Mouse (Mus musculus) G1E (cell line): ENCODE measurements around the gene Iglon5. TPM values are rescaled to one million over a fixed set of nuclear protein-coding genes. Genes with fewer than 3 reads are reported as not detected.

Experiments used
- ATAC-seq: 2 replicates; pipeline ENCODE4 v1.8.0; 2016; ENCODE audit warnings: mild to moderate bottlenecking; ENCODE audit not compliant: insufficient number of reproducible peaks, poor library complexity, low FRiP score, severe bottlenecking; ENCODE audit errors: extremely low read depth
- DNase-seq: peaks from one replicate; pipeline ENCODE4 v3.0.0; 2012; ENCODE audit warnings: low spot score
- H3K27me3 ChIP-seq: 2 replicates; pipeline ENCODE4 v1.6.1; 2012; ENCODE audit warnings: mild to moderate bottlenecking, low read length, inconsistent platforms; ENCODE audit not compliant: insufficient read depth
- H3K36me3 ChIP-seq: replicated peaks from 2 replicates; pipeline ENCODE3; 2012; ENCODE audit warnings: mild to moderate bottlenecking, inconsistent platforms
- H3K4me1 ChIP-seq: 2 replicates; pipeline ENCODE4 v1.6.1; 2012; ENCODE audit warnings: low read depth, low read length, inconsistent platforms, mixed read lengths; ENCODE audit not compliant: insufficient read depth
- H3K4me3 ChIP-seq: 2 replicates; pipeline ENCODE4 v1.5.1; 2012; ENCODE audit warnings: low read depth, mild to moderate bottlenecking, inconsistent platforms, low read length, moderate library complexity, mixed read lengths
- H3K9me3 ChIP-seq: replicated peaks from 2 replicates; pipeline ENCODE4 v1.6.1; 2012; ENCODE audit warnings: inconsistent platforms
- CTCF ChIP-seq: IDR thresholded peaks from 2 replicates; pipeline ENCODE4 v1.5.1; 2012; ENCODE audit warnings: low read depth, low read length, inconsistent platforms, mixed read lengths
- GATA1 ChIP-seq: IDR thresholded peaks from 2 replicates; pipeline ENCODE4 v1.6.1; 2012; ENCODE audit warnings: borderline replicate concordance, low read length, inconsistent platforms, mixed read lengths
- GATA2 ChIP-seq: IDR thresholded peaks from 2 replicates; pipeline ENCODE4 v1.6.1; 2012; ENCODE audit warnings: low read depth, low read length, inconsistent platforms, borderline replicate concordance
- POLR2AphosphoS5 ChIP-seq: IDR thresholded peaks from 2 replicates; pipeline ENCODE4 v1.6.1; 2012; ENCODE audit warnings: low read depth, low read length, inconsistent platforms; ENCODE audit not compliant: insufficient replicate concordance
- TAL1 ChIP-seq: conservative IDR thresholded peaks from 2 replicates; pipeline ENCODE4 v1.6.1; 2012; ENCODE audit warnings: low read depth, low read length, inconsistent platforms, mixed read lengths
- polyA plus RNA-seq: library from polyadenylated mRNA; stranded (reverse); fragments of >175 nt; gene quantifications from 2 replicates; pipeline ENCODE4 v1.2.3, GENCODE M21; 2012
- total RNA-seq, 2 experiments: library from RNA; stranded (forward) in 1 of 2; stranded (reverse) in 1 of 2; fragments of 200-1000 nt in 1 of 2; fragments of >200 nt in 1 of 2; fragmentation: Nextera tagmentation in 1 of 2; gene quantifications; 2 replicates each; pipeline ENCODE4 v1.2.3; 2014 to 2017

Iglon5 gene
- total and polyA plus RNA-seq, 3 experiments, result 0.05 TPM; not detected in 2

DNA sequence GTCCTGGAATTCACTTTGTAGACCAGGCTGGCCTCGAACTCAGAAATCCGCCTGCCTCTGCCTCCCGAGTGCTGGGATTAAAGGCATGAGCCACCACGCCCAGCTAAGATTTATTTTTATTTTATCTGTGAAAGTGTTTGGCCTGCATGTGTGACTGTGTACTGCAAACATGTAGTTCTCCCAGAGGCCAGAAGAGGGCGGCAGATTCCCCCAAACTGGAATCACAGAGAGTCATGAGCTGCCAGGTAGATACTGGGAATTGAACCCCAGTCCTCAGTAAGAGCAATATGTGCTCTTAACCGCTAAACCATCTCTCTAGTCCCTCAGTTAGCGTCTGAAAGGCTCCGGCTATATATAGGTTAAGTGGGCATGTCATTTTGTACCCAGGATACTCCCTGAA, 19.5 kb downstream of the Iglon5 start:
- ATAC-seq (no peak), DNase-seq (no peak)
- Histone ChIP-seq H3K4me1 (peaks cover 14% of the 10 kb centered on the region), H3K36me3 (no peaks in the 10 kb centered on the region), H3K27me3 (peaks cover 22% of the 10 kb centered on the region), H3K9me3 (no peaks in the 10 kb centered on the region), H3K4me3 (no peak overlapping the region)
- TF ChIP-seq GATA1 (no peak), CTCF (peak; percentile 77)

DNA sequence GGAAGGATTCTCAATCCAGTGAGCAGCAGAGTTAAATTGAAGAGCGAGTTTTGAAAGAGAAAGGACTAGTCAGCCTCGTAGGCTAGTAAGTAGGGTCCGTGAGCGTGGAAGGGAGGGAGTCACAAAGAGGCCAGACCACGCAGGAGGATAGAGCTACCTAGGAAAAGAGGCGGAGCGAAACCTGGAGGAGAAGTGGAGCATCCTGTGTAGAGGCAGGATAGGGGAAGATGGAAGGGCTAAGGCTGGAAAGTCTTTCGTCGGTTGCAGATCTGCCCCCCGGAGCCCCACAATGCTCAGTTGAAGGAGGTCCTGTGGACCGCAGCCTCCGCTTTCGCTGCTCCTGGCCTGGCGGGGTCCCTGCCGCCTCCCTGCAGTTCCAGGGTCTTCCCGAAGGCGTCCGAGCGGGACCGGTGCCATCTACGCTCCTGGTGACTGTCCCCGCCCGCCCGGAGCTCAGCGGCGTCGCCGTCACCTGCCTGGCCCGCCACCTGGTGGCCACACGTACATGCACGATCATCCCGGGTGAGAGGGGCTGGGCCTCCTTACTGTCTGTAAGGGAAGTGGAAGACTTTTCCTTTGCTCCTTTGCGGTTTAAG, 23.7 kb downstream of the Iglon5 start:
- H3K9me3 ChIP-seq, result no peaks in the 10 kb centered on the region
- peaks cover 52% of the 10 kb centered on the region for H3K27me3 ChIP-seq
- no peaks in the 10 kb centered on the region for H3K36me3 ChIP-seq
- H3K4me1 ChIP-seq, result peaks cover 24% of the 10 kb centered on the region
- peak; percentile 35; the same call in 1 of the 2 replicates for ATAC-seq
- no peak for TF ChIP-seq TAL1
- peak; percentile 58 for TF ChIP-seq CTCF
- H3K4me3 ChIP-seq, result peak overlapping the region; percentile 72
- peak; percentile 73 for DNase-seq

DNA sequence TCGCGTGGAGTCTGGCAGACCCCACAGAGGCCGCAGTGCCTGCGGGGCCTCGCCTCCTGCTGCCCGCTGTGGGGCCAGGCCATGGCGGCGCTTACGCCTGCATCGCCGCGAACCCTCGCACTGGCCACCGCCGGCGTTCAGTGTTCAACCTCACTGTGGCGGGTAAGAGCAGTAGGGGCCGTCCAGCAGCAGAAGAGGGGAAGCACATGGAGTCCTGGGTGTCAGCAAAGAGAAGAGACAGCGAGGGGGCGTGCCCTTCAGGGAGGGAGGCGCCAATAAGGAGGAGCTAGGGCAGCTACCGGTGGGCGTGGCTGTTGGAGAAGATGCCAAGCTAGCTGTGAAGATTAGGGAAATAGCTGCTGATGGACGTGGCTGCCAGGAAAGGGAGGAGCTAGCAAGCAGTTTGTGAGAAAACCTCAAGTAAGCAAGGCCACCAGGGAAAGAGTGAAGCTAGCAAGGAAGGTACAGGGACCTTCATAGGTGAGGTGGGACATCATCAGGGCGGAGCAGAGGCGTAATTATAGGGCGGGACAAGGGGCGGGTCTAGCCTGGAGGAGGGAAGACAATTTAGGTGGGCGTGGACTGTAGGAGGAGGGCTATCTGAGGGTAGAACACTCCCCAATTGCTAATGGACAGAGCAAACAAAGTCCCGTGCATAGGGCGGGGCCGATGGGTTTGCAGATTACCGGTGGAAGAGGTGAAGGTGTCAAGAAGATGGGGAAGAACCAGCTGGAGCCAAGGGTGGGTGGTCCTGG, 24.4 kb downstream of the Iglon5 start:
- no peak for TF ChIP-seq GATA1
- no peak for TF ChIP-seq POLR2AphosphoS5
- no peak for TF ChIP-seq TAL1
- no peak for TF ChIP-seq CTCF
- peaks cover 24% of the 10 kb centered on the region for H3K4me1 ChIP-seq
- no peaks in the 10 kb centered on the region for H3K9me3 ChIP-seq
- ATAC-seq (peak; percentile 85), DNase-seq (peak; percentile 81)
- H3K4me3 ChIP-seq, result peak overlapping the region; percentile 72
- H3K36me3 ChIP-seq, result no peaks in the 10 kb centered on the region
- peaks cover 49% of the 10 kb centered on the region for H3K27me3 ChIP-seq

DNA sequence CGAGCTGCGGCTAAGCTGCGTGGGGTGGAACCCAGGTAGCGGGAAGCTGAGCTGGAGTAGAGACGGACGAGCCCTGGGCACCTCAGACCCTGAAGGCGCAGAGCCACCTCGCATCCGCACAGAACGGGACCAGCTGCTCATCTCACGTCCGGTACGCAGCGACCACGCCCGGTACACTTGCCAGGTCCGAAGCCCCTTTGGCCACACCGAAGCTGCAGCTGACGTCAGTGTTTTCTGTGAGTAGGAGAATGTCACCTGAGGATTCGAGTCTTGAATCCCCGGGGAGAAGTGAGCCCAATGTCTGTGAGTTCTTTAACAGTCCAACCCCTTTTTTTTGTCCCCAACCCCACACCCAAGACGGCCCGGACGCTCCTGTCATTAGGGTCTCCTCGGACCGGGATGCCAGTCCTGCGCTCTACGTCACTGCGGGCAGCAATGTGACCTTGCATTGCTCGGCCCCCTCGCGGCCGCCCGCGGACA, 25.0 kb downstream of the Iglon5 start:
- DNase-seq (no peak), ATAC-seq (no peak)
- TF ChIP-seq GATA2 (no peak), TAL1 (no peak), POLR2AphosphoS5 (no peak), CTCF (no peak), GATA1 (no peak)
- peak overlapping the region; percentile 72 for H3K4me3 ChIP-seq
- peaks cover 24% of the 10 kb centered on the region for H3K4me1 ChIP-seq
- no peaks in the 10 kb centered on the region for H3K36me3 ChIP-seq
- H3K9me3 ChIP-seq, result no peaks in the 10 kb centered on the region
- peaks cover 49% of the 10 kb centered on the region for H3K27me3 ChIP-seq

DNA sequence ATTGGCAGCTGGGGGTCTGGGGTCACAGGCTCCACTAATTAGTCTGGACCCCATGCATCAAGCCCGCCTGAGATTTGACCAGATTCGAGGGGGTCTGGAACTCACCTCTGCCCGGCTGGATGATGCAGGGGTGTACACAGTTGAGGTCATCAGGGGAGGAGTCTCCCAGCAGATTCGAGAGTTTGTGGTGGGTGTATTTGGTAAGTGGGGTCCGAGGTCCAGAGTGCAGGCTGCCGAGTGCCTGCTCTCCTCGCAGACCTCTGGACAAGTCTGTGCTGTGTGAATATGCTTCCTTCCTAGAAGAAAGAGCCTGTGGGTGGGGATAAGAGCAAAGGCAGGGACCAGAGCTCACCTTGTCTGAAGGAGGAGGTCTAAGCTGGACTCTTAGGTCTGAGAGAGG, 25.9 kb downstream of the Iglon5 start:
- Histone ChIP-seq H3K9me3 (no peaks in the 10 kb centered on the region), H3K4me1 (peaks cover 24% of the 10 kb centered on the region), H3K27me3 (peaks cover 49% of the 10 kb centered on the region), H3K36me3 (no peaks in the 10 kb centered on the region), H3K4me3 (no peak overlapping the region)
- DNase-seq, result no peak
- ATAC-seq, result no peak
- TF ChIP-seq CTCF, result no peak
- TF ChIP-seq GATA1, result no peak
- no peak for TF ChIP-seq TAL1
- no peak for TF ChIP-seq POLR2AphosphoS5
- no peak for TF ChIP-seq GATA2

DNA sequence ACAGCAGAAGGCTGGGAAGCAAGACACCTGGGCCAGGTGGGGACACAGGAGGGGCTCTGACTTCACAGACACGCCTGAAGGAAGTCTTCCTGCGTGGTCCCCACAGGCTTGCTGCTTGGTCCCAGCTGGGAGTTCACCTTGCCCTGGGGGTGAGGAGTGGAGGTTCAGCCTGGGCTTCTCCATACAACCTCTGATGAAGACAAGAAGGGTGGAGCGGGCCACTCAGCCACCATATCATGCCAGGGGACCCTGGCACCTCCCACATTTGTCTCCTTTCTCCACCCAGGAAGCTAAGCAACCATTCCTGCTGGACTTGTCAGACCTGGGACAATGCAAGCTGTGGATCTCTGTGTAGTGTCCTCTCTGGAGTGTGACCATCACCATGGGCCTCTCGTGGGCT, 27.0 kb downstream of the Iglon5 start, which contains the start of gene Vsig10l:
TSS of gene Vsig10l (plus strand) at position 301 of the 400 bp plus-strand sequence.
- Histone ChIP-seq H3K4me1 (peaks cover 24% of the 10 kb centered on the region), H3K9me3 (no peaks in the 10 kb centered on the region), H3K27me3 (peaks cover 41% of the 10 kb centered on the region), H3K36me3 (peaks cover 3% of the 10 kb centered on the region), H3K4me3 (no peak within 1 kb of the TSS)
- ATAC-seq (no peak), DNase-seq (no peak)
- TF ChIP-seq GATA1, result no peak
- TF ChIP-seq TAL1, result no peak
- no peak for TF ChIP-seq CTCF
- no peak for TF ChIP-seq POLR2AphosphoS5
- TF ChIP-seq GATA2, result no peak

DNA sequence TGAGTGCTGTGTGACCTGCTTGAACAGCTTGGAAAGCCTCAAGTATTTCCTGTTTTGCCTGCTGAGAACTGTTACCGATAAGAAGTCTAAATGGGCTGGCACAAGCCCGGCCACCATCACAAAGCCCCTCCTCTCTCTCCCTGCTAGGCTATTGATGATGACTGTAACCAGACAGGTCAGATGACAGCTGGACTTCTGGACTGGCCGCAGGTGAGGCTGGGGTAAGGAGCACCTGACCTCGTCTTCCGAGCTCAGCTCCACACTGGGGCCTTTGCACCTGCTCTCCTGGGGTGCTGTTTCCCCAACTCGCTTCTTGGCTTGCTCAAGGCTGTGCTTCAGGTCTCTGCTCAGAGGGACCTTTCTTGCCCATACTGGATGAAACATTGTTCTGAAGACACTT, 35.5 kb downstream of the Iglon5 start:
- TF ChIP-seq GATA2 (no peak), CTCF (no peak), TAL1 (no peak), POLR2AphosphoS5 (no peak), GATA1 (no peak)
- H3K27me3 ChIP-seq, result no peaks in the 10 kb centered on the region
- no peak overlapping the region for H3K4me3 ChIP-seq
- DNase-seq (no peak), ATAC-seq (no peak)
- H3K36me3 ChIP-seq, result peaks cover 84% of the 10 kb centered on the region
- H3K9me3 ChIP-seq, result no peaks in the 10 kb centered on the region
- peaks cover 21% of the 10 kb centered on the region for H3K4me1 ChIP-seq
